Mouse (Mus musculus): ENCODE data around the gene Polr2l. TPM values are rescaled to one million over a fixed set of nuclear protein-coding genes. Genes with fewer than 3 reads are reported as not detected.

Polr2l gene
- polyA plus RNA-seq, 1 experiment from 2014 or later = 73.8 TPM

DNA sequence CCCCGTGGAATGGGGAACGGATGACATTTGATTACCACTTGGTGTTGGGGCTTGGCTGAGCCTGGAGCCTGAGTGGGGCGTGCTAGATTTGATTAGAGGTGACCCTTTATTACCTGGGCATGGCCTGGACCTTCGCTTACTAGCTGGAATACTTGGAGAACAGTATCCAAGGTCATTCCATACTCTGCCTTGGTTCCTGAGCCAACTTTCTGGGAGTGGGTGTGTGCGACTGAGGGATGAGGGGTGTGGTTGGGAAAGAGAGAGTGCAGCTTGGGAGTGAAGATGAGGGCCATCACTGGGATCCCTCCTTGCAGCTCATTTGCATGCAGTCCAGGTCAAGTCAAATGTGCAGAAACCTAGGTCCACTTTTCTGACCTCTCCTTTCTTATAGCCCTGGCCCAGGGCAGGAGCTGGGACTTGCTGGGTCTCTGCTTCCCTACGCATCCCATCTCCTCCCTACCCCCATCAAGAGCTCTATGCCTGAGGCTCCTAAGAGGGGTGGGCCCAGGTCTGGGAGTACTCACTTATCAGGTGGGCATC is 8.3 kb upstream of the Polr2l start:
- Histone ChIP-seq H3K27ac (replicated peaks) (no peak overlapping the region), H3K36me3 (no peaks in the 10 kb centered on the region), H3K27me3 (peaks cover 50% of the 10 kb centered on the region), H3K4me1 (peaks cover 22% of the 10 kb centered on the region), H3K4me2 (replicated peaks) (peak overlapping the region; percentile 92; the same call in 1 of the 2 replicates), H3K4me3 (no peak overlapping the region), H3K9ac (replicated peaks) (no peak overlapping the region), H3K9me3 (no peaks in the 10 kb centered on the region)
- WGBS = 70% methylated on average over 6 of the region's 6 CpGs
- no peak for ATAC-seq (ENCODE audit: low FRiP score, low read depth)

DNA sequence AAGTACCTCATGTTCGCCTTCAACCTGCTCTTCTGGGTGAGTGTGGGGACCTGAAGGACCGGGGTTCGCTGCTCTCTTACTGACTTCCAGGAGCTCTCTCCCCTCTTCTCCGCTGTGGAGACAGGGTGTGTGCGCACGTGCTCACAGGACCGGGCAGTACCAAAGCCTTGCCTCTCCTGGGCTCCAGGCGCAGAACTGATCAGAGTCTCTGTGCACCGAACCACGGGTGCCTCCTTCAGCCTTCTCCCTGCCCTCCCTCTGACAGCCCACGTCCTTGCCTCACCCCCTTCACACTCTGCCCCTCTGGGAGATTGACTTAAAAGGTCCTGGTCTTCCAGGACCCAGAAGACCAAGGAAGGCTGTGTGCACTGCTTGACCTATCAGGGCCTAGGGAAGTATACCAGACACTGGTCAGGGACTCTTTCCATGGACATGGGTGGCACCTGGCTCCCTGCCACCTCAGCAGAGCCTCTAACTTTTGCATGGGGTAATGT is 7.6 kb upstream of the Polr2l start:
- peaks cover 22% of the 10 kb centered on the region for H3K4me1 ChIP-seq
- no peak for ATAC-seq (ENCODE audit: low FRiP score, low read depth)

DNA sequence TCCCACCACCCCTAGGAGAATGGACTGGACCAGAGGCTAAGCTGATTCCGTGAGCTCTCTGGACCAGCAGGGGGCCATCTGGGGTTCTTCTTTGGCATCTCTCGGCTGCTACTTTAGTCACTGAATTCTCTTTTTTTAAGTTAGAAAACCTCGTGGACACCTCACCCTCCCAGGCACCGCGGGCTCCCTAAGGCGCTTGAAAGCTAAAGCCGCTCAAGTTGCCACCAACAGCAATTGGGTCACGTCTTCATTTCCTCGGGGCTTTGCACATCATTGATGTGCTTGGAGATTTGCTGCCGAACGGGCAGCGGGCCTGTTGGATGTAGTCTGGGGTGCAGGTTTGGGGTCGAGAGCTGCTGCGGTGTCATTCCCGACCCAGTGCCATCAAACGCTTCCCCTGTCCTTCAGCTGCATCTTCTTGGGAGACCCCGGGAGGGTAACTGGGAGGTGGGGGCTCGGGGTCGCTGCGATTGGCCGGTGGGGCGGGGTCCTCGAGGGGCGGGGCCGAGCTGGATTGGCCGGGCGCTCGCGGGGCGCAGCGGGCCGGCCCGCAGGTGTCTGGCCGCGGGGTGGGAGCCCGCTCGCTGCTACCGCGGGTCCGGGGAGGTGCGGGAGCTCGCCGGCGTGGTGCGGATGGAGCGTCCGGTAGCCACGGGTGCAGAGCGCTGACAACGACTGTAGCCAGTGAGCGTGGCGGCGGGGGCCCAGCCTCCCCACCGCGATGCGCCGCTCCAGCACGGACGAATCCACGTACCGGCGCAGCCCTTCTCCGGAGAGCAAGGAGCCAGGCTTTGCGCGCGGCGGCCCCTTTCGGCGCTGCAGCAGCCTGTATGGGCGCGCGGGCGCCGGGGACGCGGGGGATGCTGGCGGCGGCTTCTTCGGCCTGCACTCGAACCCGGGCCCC is 6.8 kb upstream of the Polr2l start:
- Histone ChIP-seq H3K36me3 (no peaks in the 10 kb centered on the region), H3K4me3 (peak overlapping the region; percentile 68), H3K4me2 (replicated peaks) (peak overlapping the region; percentile 92), H3K9ac (replicated peaks) (peak overlapping the region; percentile 64), H3K27me3 (peaks cover 65% of the 10 kb centered on the region), H3K9me3 (no peaks in the 10 kb centered on the region), H3K4me1 (peaks cover 25% of the 10 kb centered on the region), H3K27ac (replicated peaks) (0 out of 2 replicates have a peak overlapping the region, but pooled peaks have one; percentile 30)
- ATAC-seq (ENCODE audit: low FRiP score, low read depth) = peak; percentile 66
- under 1% methylated on average over 81 of the region's 81 CpGs for WGBS

More for the DNA sequence above, 7.6 kb upstream of the Polr2l start:
- H3K27ac ChIP-seq (replicated peaks) = no peak overlapping the region
- H3K4me2 ChIP-seq (replicated peaks) = peak overlapping the region; percentile 92
- WGBS = 5% methylated on average over 11 of the region's 11 CpGs
- no peaks in the 10 kb centered on the region for H3K9me3 ChIP-seq
- H3K9ac ChIP-seq (replicated peaks) = peak overlapping the region; percentile 64
- peaks cover 56% of the 10 kb centered on the region for H3K27me3 ChIP-seq
- H3K36me3 ChIP-seq = no peaks in the 10 kb centered on the region
- peak overlapping the region; percentile 68 for H3K4me3 ChIP-seq

DNA sequence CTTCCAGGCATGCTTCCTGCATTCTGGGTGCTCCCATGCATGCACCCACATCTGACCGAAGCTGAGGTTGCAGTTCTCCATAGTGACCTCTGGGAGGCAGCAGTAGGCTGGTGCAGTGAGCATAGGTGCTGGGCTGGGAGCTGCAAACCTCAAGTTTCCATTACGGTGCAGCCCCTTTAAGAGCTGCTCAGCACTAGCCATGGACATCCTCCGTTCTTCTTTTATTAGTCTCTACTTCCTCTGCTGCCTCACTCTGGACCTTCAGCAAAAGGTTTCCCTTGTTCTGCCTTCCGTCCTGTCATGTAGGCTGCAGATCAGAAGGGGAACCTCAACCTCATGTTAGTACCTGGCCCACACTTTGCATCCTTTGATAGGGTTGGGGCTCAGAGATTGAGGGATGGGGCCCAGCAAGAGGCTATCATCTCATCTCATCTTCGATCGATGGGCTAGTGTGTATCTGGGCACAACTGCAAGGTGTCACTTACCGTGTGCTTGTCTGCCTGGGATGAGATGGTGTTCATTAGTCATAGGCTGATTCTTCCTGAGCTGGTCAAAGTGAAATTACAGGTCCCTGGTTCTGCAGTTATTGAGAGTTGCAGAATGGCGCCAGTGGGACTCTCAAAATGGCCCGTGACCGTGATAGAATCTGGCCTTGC is 6.0 kb upstream of the Polr2l start:
- no peak overlapping the region for H3K27ac ChIP-seq (replicated peaks)
- H3K27me3 ChIP-seq = peaks cover 72% of the 10 kb centered on the region
- H3K4me2 ChIP-seq (replicated peaks) = peak overlapping the region; percentile 92
- 9% methylated on average over 10 of the region's 10 CpGs for WGBS
- H3K4me3 ChIP-seq = peak overlapping the region; percentile 68
- H3K9ac ChIP-seq (replicated peaks) = peak overlapping the region; percentile 64
- no peaks in the 10 kb centered on the region for H3K36me3 ChIP-seq
- peaks cover 33% of the 10 kb centered on the region for H3K4me1 ChIP-seq
- ATAC-seq (ENCODE audit: low FRiP score, low read depth) = peak; percentile 57
- no peaks in the 10 kb centered on the region for H3K9me3 ChIP-seq

DNA sequence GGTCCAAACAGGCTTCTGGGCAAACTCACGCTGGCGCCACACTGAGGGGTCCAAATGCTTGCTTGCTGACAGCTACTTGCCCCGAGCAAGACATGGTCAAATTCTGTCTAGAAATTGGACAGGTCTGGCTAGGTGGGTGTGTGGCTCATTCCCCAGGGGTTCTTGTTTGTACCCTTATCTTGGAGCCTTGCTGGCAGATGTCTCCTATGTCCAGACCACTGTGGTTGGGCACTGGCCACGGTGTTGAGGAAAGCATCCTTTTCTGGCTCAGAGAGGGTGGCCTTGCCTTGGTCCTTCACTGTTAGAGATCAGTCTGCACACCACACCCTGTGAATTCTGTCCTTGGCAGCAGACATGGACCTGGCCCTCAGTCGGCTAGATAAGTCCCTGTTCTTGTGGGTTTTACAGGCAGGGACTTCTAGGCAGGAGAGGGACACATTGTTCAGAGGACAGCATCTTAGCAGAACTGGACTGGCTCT is 3.4 kb upstream of the Polr2l start:
- Histone ChIP-seq H3K27me3 (peaks cover 66% of the 10 kb centered on the region), H3K36me3 (no peaks in the 10 kb centered on the region), H3K4me1 (peaks cover 52% of the 10 kb centered on the region), H3K9ac (replicated peaks) (no peak overlapping the region), H3K27ac (replicated peaks) (no peak overlapping the region), H3K9me3 (no peaks in the 10 kb centered on the region), H3K4me3 (no peak overlapping the region), H3K4me2 (replicated peaks) (no peak overlapping the region)
- 80% methylated on average over 5 of the region's 5 CpGs for WGBS
- ATAC-seq (ENCODE audit: low FRiP score, low read depth) = no peak

DNA sequence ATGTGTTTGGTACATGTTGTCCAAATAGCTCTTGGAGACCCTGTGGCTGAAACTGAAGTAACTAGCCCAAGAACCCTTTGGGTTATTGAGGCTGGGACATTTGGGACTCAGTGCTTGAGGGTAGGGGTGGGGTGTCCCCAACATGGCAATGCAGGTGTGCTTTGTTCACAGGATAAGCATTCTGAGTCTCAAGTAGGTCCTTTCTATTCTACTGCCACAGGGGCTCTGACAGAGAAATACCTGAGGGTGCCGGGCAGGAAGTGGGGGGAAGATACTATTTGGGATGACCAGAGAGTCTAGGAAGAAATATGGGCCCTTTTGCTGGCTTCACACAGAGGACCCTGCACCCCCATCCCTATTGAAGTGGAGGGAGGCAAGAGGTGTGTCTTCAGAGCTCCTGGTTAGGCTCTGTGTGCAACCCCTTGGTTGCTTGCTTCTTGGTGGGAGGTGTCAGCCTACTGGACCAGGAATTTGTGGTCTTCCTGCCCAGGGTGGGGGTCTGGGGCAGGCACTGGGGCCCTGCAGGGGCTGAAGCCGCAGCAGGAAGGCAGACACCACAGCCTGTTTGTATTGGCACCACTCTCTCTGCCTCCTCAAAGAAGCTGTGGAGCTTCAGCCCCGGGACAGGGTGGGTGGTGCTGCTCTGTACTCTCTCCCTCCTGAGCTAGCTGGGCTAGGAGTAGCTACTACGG is 2.8 kb upstream of the Polr2l start:
- 69% methylated on average over 4 of the region's 4 CpGs for WGBS
- peaks cover 61% of the 10 kb centered on the region for H3K27me3 ChIP-seq
- no peak overlapping the region for H3K9ac ChIP-seq (replicated peaks)
- ATAC-seq (ENCODE audit: low FRiP score, low read depth) = no peak
- H3K36me3 ChIP-seq = peaks cover 2% of the 10 kb centered on the region
- no peak overlapping the region for H3K4me3 ChIP-seq
- no peaks in the 10 kb centered on the region for H3K9me3 ChIP-seq
- peaks cover 50% of the 10 kb centered on the region for H3K4me1 ChIP-seq
- H3K4me2 ChIP-seq (replicated peaks) = no peak overlapping the region
- no peak overlapping the region for H3K27ac ChIP-seq (replicated peaks)

DNA sequence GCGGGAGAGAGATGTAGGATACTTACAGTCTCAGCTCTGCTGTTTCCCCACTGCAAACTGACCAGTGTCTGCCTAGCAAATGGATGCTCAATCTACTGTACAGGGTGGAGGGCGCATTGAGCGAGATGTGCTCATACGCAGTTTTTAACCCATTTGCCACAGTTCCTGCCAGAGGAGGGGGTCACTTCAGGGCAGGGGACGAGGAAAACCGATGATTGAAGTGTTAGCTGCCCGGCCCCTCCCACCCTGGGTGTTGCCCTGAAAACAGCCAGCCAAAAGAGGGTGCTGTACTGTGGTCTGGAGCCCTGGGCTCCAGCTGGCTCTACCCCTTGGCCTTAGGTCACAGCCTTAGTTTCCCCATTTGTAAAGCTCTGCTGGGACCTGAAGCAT is 2.0 kb upstream of the Polr2l start:
- Histone ChIP-seq H3K27me3 (peaks cover 53% of the 10 kb centered on the region), H3K9me3 (no peaks in the 10 kb centered on the region), H3K36me3 (peaks cover 9% of the 10 kb centered on the region), H3K27ac (replicated peaks) (no peak overlapping the region), H3K9ac (replicated peaks) (no peak overlapping the region), H3K4me1 (peaks cover 42% of the 10 kb centered on the region), H3K4me3 (0 out of 2 replicates have a peak overlapping the region, but pooled peaks have one; percentile 87), H3K4me2 (replicated peaks) (peak overlapping the region; percentile 93)
- WGBS = 27% methylated on average over 7 of the region's 7 CpGs
- ATAC-seq (ENCODE audit: low FRiP score, low read depth) = no peak

DNA sequence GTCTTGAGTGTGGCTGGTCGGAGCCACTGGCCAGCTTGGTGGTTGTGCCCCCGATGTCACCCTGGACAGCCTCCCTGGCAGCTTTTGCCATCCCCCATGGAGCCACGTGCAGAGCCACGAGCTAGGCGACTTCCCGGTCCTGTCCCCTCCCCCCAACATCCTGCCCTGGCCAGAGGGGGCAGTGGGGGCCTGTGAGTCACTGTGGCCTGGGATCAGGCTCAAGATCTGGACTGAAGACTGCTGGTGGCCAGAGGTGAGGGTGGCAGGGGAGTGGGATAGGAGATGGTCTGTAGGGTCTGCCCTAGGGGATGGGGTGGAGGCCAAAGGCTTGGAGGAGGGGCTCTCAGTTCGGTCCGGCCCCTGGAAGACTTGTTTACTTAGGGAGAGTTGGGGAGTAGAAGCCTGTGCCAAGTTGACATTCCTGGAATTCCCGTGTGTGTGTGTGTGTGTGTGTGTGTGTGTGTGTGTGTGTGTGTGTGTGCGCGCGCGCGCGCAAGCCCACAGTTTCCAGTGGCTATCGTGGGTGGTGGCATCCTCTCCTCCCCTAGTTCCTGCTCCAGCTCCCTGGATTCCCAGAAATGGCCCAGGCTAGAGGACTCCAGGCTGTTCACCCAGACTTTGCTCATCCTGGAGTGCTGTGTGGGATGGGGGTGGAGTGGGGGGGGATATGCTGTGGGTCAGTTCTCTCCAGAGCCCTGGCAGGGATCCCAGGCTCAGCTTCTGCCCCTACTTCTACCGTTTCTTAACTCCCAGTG is 1.5 kb upstream of the Polr2l start:
- whole genome bisulfite sequencing = 2% methylated on average over 17 of the region's 17 CpGs
- peak overlapping the region; percentile 17; the same call in 1 of the 2 replicates for H3K9ac ChIP-seq (replicated peaks)
- peaks cover 37% of the 10 kb centered on the region for H3K4me1 ChIP-seq
- H3K27ac ChIP-seq (replicated peaks) = no peak overlapping the region
- no peaks in the 10 kb centered on the region for H3K9me3 ChIP-seq
- peak overlapping the region; percentile 87 for H3K4me3 ChIP-seq
- H3K27me3 ChIP-seq = peaks cover 47% of the 10 kb centered on the region
- 0 out of 2 replicates have a peak, but pooled peaks have one; percentile 24 for ATAC-seq (ENCODE audit: low FRiP score, low read depth)
- H3K4me2 ChIP-seq (replicated peaks) = peak overlapping the region; percentile 93
- peaks cover 13% of the 10 kb centered on the region for H3K36me3 ChIP-seq

DNA sequence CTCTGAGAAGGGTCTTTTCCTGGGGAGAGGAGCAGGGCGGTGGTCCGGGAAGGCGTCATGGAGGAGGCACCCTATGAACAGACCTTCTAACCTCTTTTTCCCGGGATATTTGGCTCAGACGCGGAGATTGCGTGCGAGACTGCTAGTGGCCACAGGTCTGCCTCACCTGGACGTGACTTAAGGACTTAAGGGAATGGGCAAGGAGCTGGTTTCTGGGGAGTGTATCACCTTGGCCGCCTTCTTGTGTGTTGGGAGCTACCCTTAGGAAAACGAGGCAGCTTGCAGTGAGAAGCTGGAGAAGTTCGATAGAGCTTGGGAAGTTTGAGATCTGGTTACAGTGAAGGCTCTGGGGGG is 850 bp upstream of the Polr2l start:
- Histone ChIP-seq H3K4me2 (replicated peaks) (peak overlapping the region; percentile 93), H3K36me3 (peaks cover 19% of the 10 kb centered on the region), H3K4me3 (peak overlapping the region; percentile 87), H3K27me3 (peaks cover 41% of the 10 kb centered on the region), H3K9me3 (no peaks in the 10 kb centered on the region), H3K27ac (replicated peaks) (0 out of 2 replicates have a peak overlapping the region, but pooled peaks have one; percentile 86), H3K4me1 (peaks cover 30% of the 10 kb centered on the region), H3K9ac (replicated peaks) (peak overlapping the region; percentile 78)
- WGBS = 1% methylated on average over 11 of the region's 12 CpGs
- ATAC-seq (ENCODE audit: low FRiP score, low read depth) = no peak

DNA sequence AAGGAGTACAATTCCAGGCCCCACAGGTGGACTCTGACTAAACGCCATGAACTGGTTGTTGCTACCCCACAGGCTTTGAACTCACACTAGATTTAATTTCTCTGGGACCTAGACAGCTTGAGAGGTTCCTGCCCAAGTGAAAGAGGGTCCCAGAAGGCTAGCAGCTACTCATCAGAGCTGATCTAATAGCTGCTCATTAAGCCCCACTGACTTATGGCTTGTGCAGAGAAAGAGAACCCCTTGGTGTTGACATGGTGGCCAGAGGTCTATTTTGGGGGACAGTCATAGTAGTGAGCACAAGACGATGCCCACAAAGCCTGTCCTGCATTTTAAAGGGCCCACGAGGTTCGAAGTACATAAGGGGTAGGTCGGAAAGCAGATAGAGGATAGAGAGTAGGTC is 772 bp downstream of the Polr2l start:
- 14% methylated on average over 5 of the region's 5 CpGs for WGBS
- H3K27ac ChIP-seq (replicated peaks) = no peak overlapping the region
- H3K27me3 ChIP-seq = peaks cover 31% of the 10 kb centered on the region
- H3K4me2 ChIP-seq (replicated peaks) = peak overlapping the region; percentile 93
- no peak for ATAC-seq (ENCODE audit: low FRiP score, low read depth)
- peak overlapping the region; percentile 87 for H3K4me3 ChIP-seq
- no peaks in the 10 kb centered on the region for H3K9me3 ChIP-seq
- H3K4me1 ChIP-seq = peaks cover 41% of the 10 kb centered on the region
- H3K9ac ChIP-seq (replicated peaks) = peak overlapping the region; percentile 78
- H3K36me3 ChIP-seq = peaks cover 32% of the 10 kb centered on the region

DNA sequence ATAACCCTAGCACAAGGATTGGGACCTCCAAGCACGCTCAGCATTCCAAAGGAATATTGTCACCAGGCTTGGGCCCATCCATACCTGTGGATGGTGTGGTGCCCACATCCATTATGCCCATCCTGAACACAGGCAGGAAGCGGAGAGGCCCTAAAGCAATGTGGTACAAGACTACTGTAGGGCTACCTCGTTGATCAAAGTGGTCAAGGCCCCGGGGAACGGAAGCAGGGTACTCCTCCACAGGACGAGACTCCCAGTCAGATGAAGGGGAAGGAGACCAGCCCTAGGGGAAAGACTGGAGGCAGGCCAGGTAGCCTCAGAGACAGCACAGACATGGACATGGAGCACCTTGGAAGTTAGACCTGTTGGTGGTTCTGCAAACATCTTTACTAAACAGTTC is 2.2 kb downstream of the Polr2l start:
- H3K4me1 ChIP-seq = peaks cover 55% of the 10 kb centered on the region
- no peak for ATAC-seq (ENCODE audit: low FRiP score, low read depth)
- peaks cover 24% of the 10 kb centered on the region for H3K27me3 ChIP-seq
- H3K4me2 ChIP-seq (replicated peaks) = no peak overlapping the region
- H3K36me3 ChIP-seq = peaks cover 32% of the 10 kb centered on the region
- no peak overlapping the region for H3K4me3 ChIP-seq
- H3K27ac ChIP-seq (replicated peaks) = no peak overlapping the region
- no peak overlapping the region for H3K9ac ChIP-seq (replicated peaks)
- WGBS = 94% methylated on average over 6 of the region's 6 CpGs
- no peaks in the 10 kb centered on the region for H3K9me3 ChIP-seq

Data from midbrain, embryonic 12.5 days (tissue).